ENCODE assay signal across 8 mouse cellular contexts in the genomic region with DNA sequence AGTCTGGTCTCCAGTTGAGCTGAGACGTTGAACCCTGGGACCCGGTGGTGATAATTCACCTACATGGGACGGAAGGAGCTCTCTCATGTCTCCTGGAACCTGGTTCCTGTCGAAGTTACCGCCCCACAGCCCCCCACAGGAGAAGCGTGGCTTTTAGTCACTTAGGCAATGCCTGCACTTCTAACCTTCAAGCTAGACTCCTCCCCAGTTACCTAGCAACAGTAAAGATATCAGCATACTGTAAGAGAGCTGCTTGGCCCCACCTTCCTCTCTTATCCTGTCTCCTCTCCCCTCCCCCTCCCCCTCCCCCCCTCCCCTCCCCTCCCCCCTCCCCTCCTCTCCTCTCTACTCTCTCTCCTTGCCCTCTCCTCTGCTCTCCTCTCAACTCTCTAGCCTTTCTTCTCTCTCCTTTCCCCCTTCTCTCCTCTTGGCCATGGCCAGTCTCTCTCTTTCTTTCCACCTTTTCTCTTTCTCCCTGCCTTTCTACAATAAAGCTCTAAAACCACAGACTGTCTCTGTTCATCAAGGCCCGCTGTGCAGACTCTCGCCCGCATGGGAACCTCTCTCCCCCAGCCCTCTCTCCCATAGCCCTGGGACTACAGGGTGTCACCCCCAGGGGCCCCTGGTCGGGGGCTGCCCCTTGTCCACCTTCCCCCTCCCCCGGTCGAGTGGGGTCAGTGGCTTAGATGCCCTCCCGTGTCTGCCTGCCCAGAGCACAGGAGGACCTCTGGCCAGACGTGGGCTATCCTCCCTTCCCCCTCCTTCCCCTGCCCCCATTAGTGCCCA.
DNase-seq lines count a peak whose midpoint lies in the region; ATAC-seq lines count a peak whose summit lies in the region.

No protein-coding gene starts in this region.

- no peak overlapping the region for H3K9ac ChIP-seq in lung, embryonic 16.5 days (ENCODE audit: low read length)
- no peak overlapping the region for H3K9ac ChIP-seq in intestine, embryonic 16.5 days (ENCODE audit: low read depth, low read length)
- H3K9ac ChIP-seq in stomach, embryonic 16.5 days (ENCODE audit: low read length) = no peak overlapping the region

- DNase-seq in adrenal gland, adult 2 months = peak; percentile 9
- no peak for DNase-seq in adrenal gland, postnatal 14 days
- DNase-seq in lung, postnatal 14 days = no peak
- DNase-seq in right cerebral cortex, postnatal 10 days (ENCODE audit: low spot score in 2 of 2) = no peak
- no peak for DNase-seq in spleen, adult 12 weeks (ENCODE audit: low spot score)

- 19% methylated on average over 14 of the region's 14 CpGs for WGBS in lung, embryonic 16.5 days
- WGBS in intestine, embryonic 16.5 days = 30% methylated on average over 14 of the region's 14 CpGs
- 26% methylated on average over 14 of the region's 14 CpGs for WGBS in stomach, embryonic 16.5 days

- ATAC-seq in lung, embryonic 16.5 days (ENCODE audit: low read depth) = peak; percentile 61
- peak; percentile 71; the same call in 1 of the 2 replicates for ATAC-seq in intestine, embryonic 16.5 days
- peak; percentile 47; the same call in 1 of the 2 replicates for ATAC-seq in stomach, embryonic 16.5 days (ENCODE audit: insufficient read depth, low FRiP score)

- no peaks in the 10 kb centered on the region for H3K4me1 ChIP-seq in lung, embryonic 16.5 days (replicated peaks; ENCODE audit: control insufficient read depth, insufficient read depth, low read length)
- 0 out of 2 replicates have a peak, but pooled peaks cover 2% of the 10 kb centered on the region for H3K4me1 ChIP-seq in intestine, embryonic 16.5 days (ENCODE audit: control insufficient read depth, insufficient read depth, low read length)
- H3K4me1 ChIP-seq in stomach, embryonic 16.5 days (ENCODE audit: control insufficient read depth, insufficient read depth, low read length) = no peaks in the 10 kb centered on the region

- no peak overlapping the region for H3K4me3 ChIP-seq in lung, embryonic 16.5 days (ENCODE audit: low read length)
- no peak overlapping the region for H3K4me3 ChIP-seq in intestine, embryonic 16.5 days (ENCODE audit: low read length)
- H3K4me3 ChIP-seq in stomach, embryonic 16.5 days (replicated peaks; ENCODE audit: low read length) = no peak overlapping the region

- H3K9me3 ChIP-seq in lung, embryonic 16.5 days (ENCODE audit: control insufficient read depth, low read length) = no peaks in the 10 kb centered on the region
- no peaks in the 10 kb centered on the region for H3K9me3 ChIP-seq in intestine, embryonic 16.5 days (ENCODE audit: control insufficient read depth, low read length)
- H3K9me3 ChIP-seq in stomach, embryonic 16.5 days (replicated peaks; ENCODE audit: control insufficient read depth, low read length) = no peaks in the 10 kb centered on the region

- no peak overlapping the region for H3K4me2 ChIP-seq in lung, embryonic 16.5 days (ENCODE audit: low read depth, low read length)
- no peak overlapping the region for H3K4me2 ChIP-seq in intestine, embryonic 16.5 days (ENCODE audit: low read depth, low read length)
- H3K4me2 ChIP-seq in stomach, embryonic 16.5 days (ENCODE audit: low read depth, low read length) = no peak overlapping the region

- no peak overlapping the region for H3K27ac ChIP-seq in lung, embryonic 16.5 days (ENCODE audit: low read length)
- no peak overlapping the region for H3K27ac ChIP-seq in intestine, embryonic 16.5 days (ENCODE audit: low read length)
- H3K27ac ChIP-seq in stomach, embryonic 16.5 days (ENCODE audit: low read length) = no peak overlapping the region

- no peaks in the 10 kb centered on the region for H3K36me3 ChIP-seq in lung, embryonic 16.5 days (ENCODE audit: control insufficient read depth, insufficient read depth, low read length)
- no peaks in the 10 kb centered on the region for H3K36me3 ChIP-seq in intestine, embryonic 16.5 days (ENCODE audit: control insufficient read depth, insufficient read depth, low read length)
- no peaks in the 10 kb centered on the region for H3K36me3 ChIP-seq in stomach, embryonic 16.5 days (ENCODE audit: control insufficient read depth, insufficient read depth, low read length)

- H3K27me3 ChIP-seq in lung, embryonic 16.5 days (ENCODE audit: control insufficient read depth, insufficient read depth, low read depth, low read length) = no peaks in the 10 kb centered on the region
- no peaks in the 10 kb centered on the region for H3K27me3 ChIP-seq in intestine, embryonic 16.5 days (replicated peaks; ENCODE audit: control insufficient read depth, insufficient read depth, low read length)
- no peaks in the 10 kb centered on the region for H3K27me3 ChIP-seq in stomach, embryonic 16.5 days (ENCODE audit: control insufficient read depth, insufficient read depth, low read length)
